Mouse (Mus musculus) midbrain, embryonic 14.5 days (tissue): ENCODE measurements around the gene Vapa. TPM values are rescaled to one million over a fixed set of nuclear protein-coding genes. Genes with fewer than 3 reads are reported as not detected.
A peak's percentile ranks its signal among the peaks of the same experiment; 100 is the strongest.

Source experiments
- ATAC-seq: fragments of 200-750 bp; cut with Nextera tagmentation; 2 replicates; pipeline ENCODE4 v1.8.0; 2017; ENCODE audit warnings: moderate number of reproducible peaks, moderate library complexity; ENCODE audit not compliant: low FRiP score, low TSS enrichment
- DNase-seq: peaks from one replicate; pipeline ENCODE4 v3.0.0-alpha.2; 2015
- H3K27ac ChIP-seq: fragments of 300-500 bp; sonication (generic); replicated peaks from 2 replicates; pipeline ENCODE4 v1.5.1; 2014; ENCODE audit warnings: mild to moderate bottlenecking, low read depth, low read length, moderate library complexity
- H3K27me3 ChIP-seq: fragments of 300-500 bp; sonication (generic); 2 replicates; pipeline ENCODE4 v1.6.1; 2014; ENCODE audit warnings: low read length, control low read depth, mixed read lengths; ENCODE audit not compliant: control insufficient read depth, insufficient read depth
- H3K36me3 ChIP-seq: fragments of 300-500 bp; sonication (generic); 2 replicates; pipeline ENCODE4 v1.6.1; 2014; ENCODE audit warnings: low read length, control low read depth; ENCODE audit not compliant: control insufficient read depth, insufficient read depth
- H3K4me1 ChIP-seq: fragments of 300-500 bp; sonication (generic); 2 replicates; pipeline ENCODE4 v1.6.1; 2014; ENCODE audit warnings: mild to moderate bottlenecking, antibody characterized with exemption, low read length, control low read depth; ENCODE audit not compliant: control insufficient read depth, insufficient read depth
- H3K4me2 ChIP-seq: fragments of 300-500 bp; sonication (generic); 2 replicates; pipeline ENCODE4 v1.6.1; 2014; ENCODE audit warnings: mild to moderate bottlenecking, low read length, moderate library complexity
- H3K4me3 ChIP-seq: fragments of 300-500 bp; sonication (generic); replicated peaks from 2 replicates; pipeline ENCODE4 v1.5.1; 2014; ENCODE audit warnings: low read depth, low read length
- H3K9ac ChIP-seq: fragments of 300-500 bp; sonication (generic); replicated peaks from 2 replicates; pipeline ENCODE4 v1.6.1; 2014; ENCODE audit warnings: mild to moderate bottlenecking, low read length, moderate library complexity
- H3K9me3 ChIP-seq: fragments of 300-500 bp; sonication (generic); 2 replicates; pipeline ENCODE4 v1.6.1; 2016; ENCODE audit warnings: low read length, control low read depth, mixed read lengths; ENCODE audit not compliant: control insufficient read depth
- WGBS: fragments of 180-500 bp; shearing (Covaris S2); extraction: QIAGEN DNeasy Blood & Tissue Kit; methylation state at CpG from one replicate; pipeline ENCODE4 v1.1.7; 2014; 5-methylcytosine and 5-hydroxymethylcytosine counted together
- polyA plus RNA-seq: library from polyadenylated mRNA; unstranded; fragments of >200 nt; fragmentation: Nextera tagmentation; extraction: Ambion mirVana; gene quantifications from 2 replicates; pipeline ENCODE4 v1.2.1, GENCODE M21; 2014

Vapa gene
- polyA plus RNA-seq, 1 experiment from 2014 or later, result 291 TPM

- no peaks in the 10 kb centered on the region for H3K36me3 ChIP-seq
- no peaks in the 10 kb centered on the region for H3K9me3 ChIP-seq
- no peaks in the 10 kb centered on the region for H3K27me3 ChIP-seq
- peak; percentile 75 for ATAC-seq
- peaks cover 34% of the 10 kb centered on the region for H3K4me1 ChIP-seq
- H3K4me3 ChIP-seq, result peak overlapping the region; percentile 95
- peak overlapping the region; percentile 95 for H3K9ac ChIP-seq
- no peak for DNase-seq
- H3K4me2 ChIP-seq, result peak overlapping the region; percentile 74
- WGBS, result under 1% methylated on average over 31 of the region's 42 CpGs
- peak overlapping the region; percentile 99 for H3K27ac ChIP-seq
These were observed 253 bp downstream of the Vapa start for GRCm38 (mm10) chr17:65613142-65613462.

- peak overlapping the region; percentile 74 for H3K4me2 ChIP-seq
- no peaks in the 10 kb centered on the region for H3K27me3 ChIP-seq
- WGBS, result under 1% methylated on average over 76 of the region's 91 CpGs
- peak overlapping the region; percentile 99 for H3K27ac ChIP-seq
- H3K4me1 ChIP-seq, result peaks cover 39% of the 10 kb centered on the region
- H3K4me3 ChIP-seq, result peak overlapping the region; percentile 95
- DNase-seq (peak; percentile 72), ATAC-seq (peak; percentile 67)
- H3K9me3 ChIP-seq, result no peaks in the 10 kb centered on the region
- no peaks in the 10 kb centered on the region for H3K36me3 ChIP-seq
- H3K9ac ChIP-seq, result peak overlapping the region; percentile 95
These were observed 789 bp downstream of the Vapa start for GRCm38 (mm10) chr17:65612391-65613141.

- H3K4me2 ChIP-seq, result peak overlapping the region; percentile 74
- peaks cover 39% of the 10 kb centered on the region for H3K4me1 ChIP-seq
- 9% methylated on average over 4 of the region's 4 CpGs for whole genome bisulfite sequencing
- ATAC-seq, result no peak
- no peak overlapping the region for H3K27ac ChIP-seq
- no peaks in the 10 kb centered on the region for H3K27me3 ChIP-seq
- no peak for DNase-seq
- H3K9ac ChIP-seq, result peak overlapping the region; percentile 95
- peak overlapping the region; percentile 95 for H3K4me3 ChIP-seq
- no peaks in the 10 kb centered on the region for H3K9me3 ChIP-seq
- H3K36me3 ChIP-seq, result no peaks in the 10 kb centered on the region
These were observed 1.6 kb downstream of the Vapa start for GRCm38 (mm10) chr17:65611721-65612120.

- Histone ChIP-seq H3K4me3 (no peak overlapping the region), H3K9ac (no peak overlapping the region), H3K9me3 (no peaks in the 10 kb centered on the region), H3K36me3 (no peaks in the 10 kb centered on the region), H3K4me2 (no peak overlapping the region), H3K4me1 (peaks cover 42% of the 10 kb centered on the region), H3K27ac (no peak overlapping the region), H3K27me3 (no peaks in the 10 kb centered on the region)
- 70% methylated on average over 5 of the region's 5 CpGs for WGBS
- ATAC-seq (no peak), DNase-seq (no peak)
These were observed 4.6 kb downstream of the Vapa start for GRCm38 (mm10) chr17:65608743-65609142.

- H3K4me2 ChIP-seq, result no peak overlapping the region
- DNase-seq, result no peak
- WGBS, result 79% methylated on average over 2 of the region's 2 CpGs
- ATAC-seq, result no peak
- H3K4me3 ChIP-seq, result no peak overlapping the region
- no peak overlapping the region for H3K27ac ChIP-seq
- no peaks in the 10 kb centered on the region for H3K9me3 ChIP-seq
- no peaks in the 10 kb centered on the region for H3K27me3 ChIP-seq
- H3K36me3 ChIP-seq, result no peaks in the 10 kb centered on the region
- H3K4me1 ChIP-seq, result peaks cover 42% of the 10 kb centered on the region
- H3K9ac ChIP-seq, result no peak overlapping the region
These were observed 5.1 kb downstream of the Vapa start for GRCm38 (mm10) chr17:65608312-65608687.

- no peaks in the 10 kb centered on the region for H3K36me3 ChIP-seq
- no peaks in the 10 kb centered on the region for H3K9me3 ChIP-seq
- H3K4me2 ChIP-seq, result no peak overlapping the region
- H3K27ac ChIP-seq, result no peak overlapping the region
- DNase-seq, result no peak
- no peaks in the 10 kb centered on the region for H3K27me3 ChIP-seq
- peaks cover 42% of the 10 kb centered on the region for H3K4me1 ChIP-seq
- no peak overlapping the region for H3K4me3 ChIP-seq
- no peak for ATAC-seq
- 45% methylated on average over 7 of the region's 7 CpGs for WGBS
- H3K9ac ChIP-seq, result no peak overlapping the region
These were observed 5.6 kb downstream of the Vapa start for GRCm38 (mm10) chr17:65607574-65608311.

- DNase-seq, result no peak
- Histone ChIP-seq H3K4me1 (peaks cover 30% of the 10 kb centered on the region), H3K4me3 (no peak overlapping the region), H3K9me3 (no peaks in the 10 kb centered on the region), H3K36me3 (no peaks in the 10 kb centered on the region), H3K9ac (no peak overlapping the region), H3K27me3 (no peaks in the 10 kb centered on the region), H3K4me2 (no peak overlapping the region), H3K27ac (no peak overlapping the region)
- 86% methylated on average over 4 of the region's 4 CpGs for WGBS
- ATAC-seq, result no peak
These were observed 7.3 kb downstream of the Vapa start for GRCm38 (mm10) chr17:65606014-65606413.

GRCm38 (mm10) chr17:65604892-65605291 is 8.5 kb downstream of the Vapa start:
- Histone ChIP-seq H3K27ac (no peak overlapping the region), H3K9me3 (no peaks in the 10 kb centered on the region), H3K36me3 (no peaks in the 10 kb centered on the region), H3K9ac (no peak overlapping the region), H3K4me1 (peaks cover 23% of the 10 kb centered on the region), H3K4me3 (no peak overlapping the region), H3K4me2 (no peak overlapping the region), H3K27me3 (no peaks in the 10 kb centered on the region)
- DNase-seq, result no peak
- no peak for ATAC-seq

GRCm38 (mm10) chr17:65604315-65604714 is 9.0 kb downstream of the Vapa start:
- Histone ChIP-seq H3K27ac (no peak overlapping the region), H3K36me3 (no peaks in the 10 kb centered on the region), H3K4me1 (peaks cover 19% of the 10 kb centered on the region), H3K4me2 (no peak overlapping the region), H3K9ac (no peak overlapping the region), H3K27me3 (no peaks in the 10 kb centered on the region), H3K4me3 (no peak overlapping the region), H3K9me3 (no peaks in the 10 kb centered on the region)
- ATAC-seq, result no peak
- DNase-seq, result no peak
